Mouse (Mus musculus) inflammation-experienced regulatory T-cells, adult 16 weeks (primary cell): ENCODE measurements around the gene Dap3. TPM values are rescaled to one million over a fixed set of nuclear protein-coding genes. Genes with fewer than 3 reads are reported as not detected.

Experiments
- polyA plus RNA-seq: library from polyadenylated mRNA; unstranded; fragments of 100-300 nt; shearing (Covaris generic); gene quantifications from one replicate; pipeline ENCODE4 v1.2.1, GENCODE M21; 2017

Dap3 gene
- 161 TPM for polyA plus RNA-seq

DNA sequence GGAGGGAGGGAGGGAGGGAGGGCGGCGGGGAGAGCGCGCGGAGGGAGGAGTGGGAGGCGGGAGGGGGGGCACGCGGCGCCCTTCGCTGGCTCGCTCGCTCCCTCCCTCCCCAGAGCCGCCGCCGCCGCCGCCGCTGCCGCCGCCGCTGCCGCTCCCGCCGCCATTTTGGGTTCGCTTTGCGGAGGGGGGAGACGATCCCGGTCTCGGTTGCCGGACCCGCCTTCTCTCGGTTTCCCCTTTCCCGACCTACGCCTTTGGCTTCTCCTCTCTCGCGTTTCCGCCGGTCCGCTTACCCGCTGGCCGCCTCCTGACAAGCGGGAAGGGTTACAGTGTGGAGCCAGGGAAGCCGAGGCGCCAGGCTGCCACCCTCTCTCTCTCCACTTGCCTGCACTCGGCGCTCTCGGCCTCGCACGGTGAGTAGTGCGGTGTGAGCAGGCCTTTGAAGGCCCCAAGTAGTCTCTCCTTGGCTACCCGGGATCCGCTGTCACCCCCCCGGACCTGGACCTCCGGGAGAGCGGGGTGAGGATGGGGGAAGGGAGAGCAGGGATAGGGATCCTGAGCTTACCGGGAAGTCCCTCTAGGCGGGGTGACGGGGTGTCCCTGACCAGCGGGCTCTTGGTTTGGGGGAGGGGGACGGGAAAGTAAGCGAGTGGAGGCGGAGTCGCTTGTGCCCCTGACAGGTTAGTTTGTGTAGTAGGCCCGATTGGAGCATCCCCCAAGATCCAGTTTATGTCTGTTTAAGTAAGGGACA lies at the start of gene Dap3, which contains the start of gene Ash1l:
Gene Dap3 (minus strand): TSS at position 606 of the 751 bp plus-strand sequence.
Gene Ash1l (plus strand): TSS at position 47 of the 751 bp plus-strand sequence.

DNA sequence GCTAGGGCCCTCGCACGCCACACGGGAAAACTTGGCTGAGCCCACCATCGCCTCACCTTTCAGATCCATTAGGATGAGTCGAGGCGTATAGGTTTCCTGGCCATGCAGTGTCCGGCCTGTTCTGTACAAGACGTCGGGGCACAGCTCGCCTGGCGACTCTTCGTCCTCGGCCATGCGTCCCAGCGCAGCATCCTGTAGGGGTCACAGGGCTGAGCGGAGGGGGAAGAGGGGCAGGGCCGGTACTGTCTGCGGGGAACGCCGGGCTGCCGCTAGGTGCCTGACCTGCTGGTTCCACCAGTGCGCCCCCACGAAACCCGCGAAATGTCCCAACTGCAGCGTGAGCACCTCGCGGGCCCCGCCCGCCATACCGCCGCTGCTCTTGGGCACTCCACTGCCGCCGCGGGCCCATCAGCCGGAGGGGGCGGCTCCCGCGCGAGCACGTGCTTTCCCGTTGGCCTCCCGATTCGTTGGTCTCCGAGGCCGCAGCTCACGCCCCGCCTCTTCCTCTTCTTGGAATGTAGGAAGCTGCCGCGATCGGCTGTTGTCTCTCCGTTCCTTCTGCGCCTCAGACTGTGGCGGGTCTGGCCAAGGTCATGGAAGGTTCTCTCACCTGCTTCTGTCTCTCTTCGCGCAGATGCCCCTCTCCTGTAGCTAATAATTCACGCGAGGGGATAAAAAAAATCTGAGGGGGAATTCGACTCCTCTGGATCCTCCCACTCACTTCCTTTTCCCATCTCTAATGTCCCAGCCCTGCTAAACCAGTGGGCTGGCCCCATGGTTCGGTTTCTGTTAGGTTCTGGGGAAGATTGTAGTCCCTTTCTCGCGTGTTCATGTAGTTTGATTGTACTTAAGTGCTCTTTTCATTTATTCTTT lies 37.2 kb downstream of the Dap3 start, which contains the start of gene Msto1:
Gene Msto1 (minus strand): TSS at position 489 of the 873 bp plus-strand sequence.

Other genes with a start within 250 kb of the Dap3 start
- gene Rit1, start 234.3 kb downstream of the Dap3 start, polyA plus RNA-seq: 55.4 TPM
- 119 TPM for gene Syt11, start 176.0 kb downstream of the Dap3 start, polyA plus RNA-seq
- gene Gon4l, start 116.0 kb downstream of the Dap3 start, polyA plus RNA-seq: 38.8 TPM
- 41.5 TPM for gene Msto1, start 37.2 kb downstream of the Dap3 start, polyA plus RNA-seq
- 41.7 TPM for gene Ash1l, start 559 bp downstream of the Dap3 start, polyA plus RNA-seq
- gene Rusc1, start 142.1 kb upstream of the Dap3 start, polyA plus RNA-seq: 50.1 TPM
- gene Gm43738, start 149.9 kb upstream of the Dap3 start, polyA plus RNA-seq: not detected
- 83.7 TPM for gene Fdps, start 150.8 kb upstream of the Dap3 start, polyA plus RNA-seq
- gene Pklr, start 185.0 kb upstream of the Dap3 start, polyA plus RNA-seq: not detected
- 0.77 TPM for gene Hcn3, start 209.0 kb upstream of the Dap3 start, polyA plus RNA-seq
- 37.4 TPM for gene Clk2, start 213.6 kb upstream of the Dap3 start, polyA plus RNA-seq
- gene Scamp3, start 226.3 kb upstream of the Dap3 start, polyA plus RNA-seq: 321 TPM
- 277 TPM for gene Fam189b, start 232.0 kb upstream of the Dap3 start, polyA plus RNA-seq